Mouse (Mus musculus) embryonic facial prominence, embryonic 14.5 days (tissue): ENCODE measurements at regions not wholly inside any gene's neighbourhood (a gene's known extent, or its start where the extent isn't known, plus 50 kb on each side); places are given as distances from the start of the nearest gene placed in this dataset.

Source experiments
- ATAC-seq: fragments of 200-750 bp; cut with Nextera tagmentation; 2 replicates; pipeline ENCODE4 v1.8.0; 2017; ENCODE audit warnings: low read depth, moderate number of reproducible peaks, moderate TSS enrichment
- DNase-seq: peaks from one replicate; pipeline ENCODE4 v3.0.0-alpha.2; 2015; ENCODE audit warnings: low spot score
- H3K27ac ChIP-seq: fragments of 300-500 bp; sonication (generic); replicated peaks from 2 replicates; pipeline ENCODE4 v1.5.1; 2014; ENCODE audit warnings: low read depth, mild to moderate bottlenecking, low read length, moderate library complexity
- H3K27me3 ChIP-seq: fragments of 300-500 bp; sonication (generic); replicated peaks from 2 replicates; pipeline ENCODE4 v1.6.1; 2014; ENCODE audit warnings: low read length; ENCODE audit not compliant: control insufficient read depth, insufficient read depth
- H3K36me3 ChIP-seq: fragments of 300-500 bp; sonication (generic); 2 replicates; pipeline ENCODE4 v1.6.1; 2014; ENCODE audit warnings: low read length, mixed read lengths; ENCODE audit not compliant: control insufficient read depth, insufficient read depth
- H3K4me1 ChIP-seq: fragments of 300-500 bp; sonication (generic); 2 replicates; pipeline ENCODE4 v1.6.1; 2014; ENCODE audit warnings: antibody characterized with exemption, low read length; ENCODE audit not compliant: control insufficient read depth, insufficient read depth
- H3K4me2 ChIP-seq: fragments of 300-500 bp; sonication (generic); 2 replicates; pipeline ENCODE4 v1.6.1; 2014; ENCODE audit warnings: low read depth, mild to moderate bottlenecking, low read length, moderate library complexity, mixed read lengths
- H3K4me3 ChIP-seq: fragments of 300-500 bp; sonication (generic); 2 replicates; pipeline ENCODE4 v1.5.1; 2014; ENCODE audit warnings: low read depth, mild to moderate bottlenecking, low read length
- H3K9ac ChIP-seq: fragments of 300-500 bp; sonication (generic); 2 replicates; pipeline ENCODE4 v1.6.1; 2014; ENCODE audit warnings: low read depth, mild to moderate bottlenecking, low read length, moderate library complexity, mixed read lengths
- H3K9me3 ChIP-seq: fragments of 300-500 bp; sonication (generic); 2 replicates; pipeline ENCODE4 v1.6.1; 2016; ENCODE audit warnings: low read length; ENCODE audit not compliant: control insufficient read depth
- WGBS: fragments of 180-500 bp; shearing (Covaris S2); extraction: QIAGEN DNeasy Blood & Tissue Kit; methylation state at CpG from one replicate; pipeline ENCODE4 v1.1.7; 2014; 5-methylcytosine and 5-hydroxymethylcytosine counted together

GRCm38 (mm10) chr4:105282681-105283462 lies 125.7 kb downstream of the Plpp3 start:
- no peaks in the 10 kb centered on the region for H3K27me3 ChIP-seq
- no peaks in the 10 kb centered on the region for H3K9me3 ChIP-seq
- peak; percentile 34 for DNase-seq
- H3K4me3 ChIP-seq, result no peak overlapping the region
- no peak overlapping the region for H3K9ac ChIP-seq
- H3K4me2 ChIP-seq, result no peak overlapping the region
- ATAC-seq, result peak; percentile 26; the same call in 1 of the 2 replicates
- H3K36me3 ChIP-seq, result no peaks in the 10 kb centered on the region
- H3K4me1 ChIP-seq, result 0 out of 2 replicates have a peak, but pooled peaks cover 3% of the 10 kb centered on the region
- H3K27ac ChIP-seq, result no peak overlapping the region
- 24% methylated on average over 6 of the region's 6 CpGs for WGBS

GRCm38 (mm10) chr4:105285431-105286013 lies 128.4 kb downstream of the Plpp3 start:
- 86% methylated on average over 5 of the region's 5 CpGs for WGBS
- H3K27ac ChIP-seq, result no peak overlapping the region

GRCm38 (mm10) chr4:105286299-105286698 lies 129.2 kb downstream of the Plpp3 start:
- Histone ChIP-seq H3K4me1 (peaks cover 6% of the 10 kb centered on the region), H3K9me3 (no peaks in the 10 kb centered on the region), H3K36me3 (no peaks in the 10 kb centered on the region), H3K4me3 (no peak overlapping the region), H3K27me3 (no peaks in the 10 kb centered on the region), H3K27ac (no peak overlapping the region), H3K4me2 (no peak overlapping the region), H3K9ac (no peak overlapping the region)
- 66% methylated on average over 6 of the region's 6 CpGs for WGBS
- no peak for ATAC-seq
- no peak for DNase-seq

More at GRCm38 (mm10) chr4:105285431-105286013, 128.4 kb downstream of the Plpp3 start:
- no peaks in the 10 kb centered on the region for H3K36me3 ChIP-seq
- ATAC-seq, result no peak
- no peak overlapping the region for H3K9ac ChIP-seq
- H3K9me3 ChIP-seq, result no peaks in the 10 kb centered on the region
- no peaks in the 10 kb centered on the region for H3K27me3 ChIP-seq
- no peak overlapping the region for H3K4me2 ChIP-seq
- no peak overlapping the region for H3K4me3 ChIP-seq
- DNase-seq, result no peak
- H3K4me1 ChIP-seq, result 0 out of 2 replicates have a peak, but pooled peaks cover 3% of the 10 kb centered on the region

GRCm38 (mm10) chr4:105286809-105287208 lies 129.7 kb downstream of the Plpp3 start:
- ATAC-seq, result peak; percentile 24; the same call in 1 of the 2 replicates

GRCm38 (mm10) chr4:105287419-105287818 lies 130.3 kb downstream of the Plpp3 start:
- ATAC-seq (peak; percentile 44; the same call in 1 of the 2 replicates), DNase-seq (peak; percentile 29)
- Histone ChIP-seq H3K27ac (no peak overlapping the region), H3K4me1 (peaks cover 10% of the 10 kb centered on the region), H3K36me3 (no peaks in the 10 kb centered on the region), H3K4me2 (no peak overlapping the region), H3K27me3 (no peaks in the 10 kb centered on the region), H3K9me3 (no peaks in the 10 kb centered on the region), H3K4me3 (no peak overlapping the region), H3K9ac (no peak overlapping the region)
- WGBS, result 53% methylated on average over 7 of the region's 7 CpGs

More at GRCm38 (mm10) chr4:105286809-105287208, 129.7 kb downstream of the Plpp3 start:
- Histone ChIP-seq H3K36me3 (no peaks in the 10 kb centered on the region), H3K9ac (no peak overlapping the region), H3K4me1 (peaks cover 8% of the 10 kb centered on the region), H3K9me3 (no peaks in the 10 kb centered on the region), H3K27me3 (no peaks in the 10 kb centered on the region), H3K4me2 (no peak overlapping the region), H3K27ac (no peak overlapping the region), H3K4me3 (no peak overlapping the region)
- peak; percentile 56 for DNase-seq
- 69% methylated on average over 10 of the region's 10 CpGs for WGBS

- ATAC-seq (no peak), DNase-seq (no peak)
- 59% methylated on average over 4 of the region's 4 CpGs for WGBS
- Histone ChIP-seq H3K4me3 (no peak overlapping the region), H3K9ac (no peak overlapping the region), H3K4me1 (peaks cover 10% of the 10 kb centered on the region), H3K4me2 (no peak overlapping the region), H3K27ac (no peak overlapping the region), H3K36me3 (no peaks in the 10 kb centered on the region), H3K27me3 (no peaks in the 10 kb centered on the region), H3K9me3 (no peaks in the 10 kb centered on the region)
These were observed 132.5 kb downstream of the Plpp3 start for GRCm38 (mm10) chr4:105289635-105290034.

- DNase-seq (peak; percentile 67), ATAC-seq (peak; percentile 84)
- Histone ChIP-seq H3K4me2 (no peak overlapping the region), H3K9ac (no peak overlapping the region), H3K27me3 (no peaks in the 10 kb centered on the region), H3K27ac (0 out of 2 replicates have a peak overlapping the region, but pooled peaks have one; percentile 15), H3K4me3 (no peak overlapping the region), H3K36me3 (no peaks in the 10 kb centered on the region), H3K9me3 (no peaks in the 10 kb centered on the region), H3K4me1 (peaks cover 10% of the 10 kb centered on the region)
- WGBS, result 14% methylated on average over 11 of the region's 11 CpGs
These were observed 133.8 kb downstream of the Plpp3 start for GRCm38 (mm10) chr4:105290847-105291475.

- DNase-seq (no peak), ATAC-seq (no peak)
- H3K27ac ChIP-seq, result 0 out of 2 replicates have a peak overlapping the region, but pooled peaks have one; percentile 15
- H3K36me3 ChIP-seq, result no peaks in the 10 kb centered on the region
- 11% methylated on average over 1 of the region's 1 CpGs for WGBS
- H3K4me2 ChIP-seq, result no peak overlapping the region
- no peak overlapping the region for H3K9ac ChIP-seq
- H3K27me3 ChIP-seq, result no peaks in the 10 kb centered on the region
- H3K9me3 ChIP-seq, result no peaks in the 10 kb centered on the region
- H3K4me1 ChIP-seq, result peaks cover 10% of the 10 kb centered on the region
- H3K4me3 ChIP-seq, result no peak overlapping the region
These were observed 134.4 kb downstream of the Plpp3 start for GRCm38 (mm10) chr4:105291503-105291902.
